Mouse (Mus musculus) thymus, adult 2 months (tissue): ENCODE results near the gene Fgfr2. TPM values are rescaled to one million over a fixed set of nuclear protein-coding genes. Genes with fewer than 3 reads are reported as not detected.

Experiments
- DNase-seq: peaks from one replicate; pipeline ENCODE4 v3.0.0; 2021
- H3K27ac ChIP-seq: fragments of 200-500 bp; 2 replicates; pipeline ENCODE4 v1.5.1; 2012; ENCODE audit warnings: low read length, control low read depth; ENCODE audit not compliant: control insufficient read depth, insufficient read depth
- H3K27me3 ChIP-seq: fragments of 200-500 bp; 2 replicates; pipeline ENCODE4 v1.6.1; 2012; ENCODE audit warnings: mild to moderate bottlenecking, low read length, moderate library complexity, mixed read lengths; ENCODE audit not compliant: control insufficient read depth, insufficient read depth
- H3K36me3 ChIP-seq: fragments of 200-500 bp; 2 replicates; pipeline ENCODE4 v1.6.1; 2012; ENCODE audit warnings: mild to moderate bottlenecking, low read length, moderate library complexity; ENCODE audit not compliant: control insufficient read depth, insufficient read depth
- H3K4me1 ChIP-seq: fragments of 200-500 bp; replicated peaks from 2 replicates; pipeline ENCODE4 v1.6.1; 2012; ENCODE audit warnings: low read length; ENCODE audit not compliant: control insufficient read depth, insufficient read depth
- H3K4me3 ChIP-seq: fragments of 200-500 bp; 2 replicates; pipeline ENCODE4 v1.5.1; 2012; ENCODE audit warnings: mild to moderate bottlenecking, low read length, control low read depth, moderate library complexity; ENCODE audit not compliant: control insufficient read depth, insufficient read depth
- CTCF ChIP-seq: fragments of 200-500 bp; IDR thresholded peaks from 2 replicates; pipeline ENCODE4 v1.5.1; 2012; ENCODE audit warnings: mild to moderate bottlenecking, control low read depth, low read length, moderate library complexity, borderline replicate concordance; ENCODE audit not compliant: control insufficient read depth, poor library complexity, insufficient read depth; ENCODE audit errors: extremely low read depth
- POLR2A ChIP-seq: fragments of 200-500 bp; IDR thresholded peaks from 2 replicates; pipeline ENCODE4 v1.6.1; 2012; ENCODE audit warnings: mild to moderate bottlenecking, low read length, control low read depth, moderate library complexity; ENCODE audit not compliant: control insufficient read depth, poor library complexity, insufficient read depth; ENCODE audit errors: extremely low read depth
- WGBS: fragments of 180-500 bp; shearing (Covaris S2); methylation state at CpG from one replicate; pipeline ENCODE4 v1.1.7; 2018; 5-methylcytosine and 5-hydroxymethylcytosine counted together
- polyA plus RNA-seq: library from polyadenylated mRNA; depleted of rRNA; stranded (reverse); fragments of >200 nt; gene quantifications from 2 replicates; pipeline ENCODE4 v1.2.3, GENCODE M21; 2012

Gene Fgfr2
- polyA plus RNA-seq, 1 experiment, result 12.1 TPM

GRCm38 (mm10) chr7:132808841-132809682, 314.1 kb downstream of the Fgfr2 start:
- Histone ChIP-seq H3K27ac (peak overlapping the region; percentile 19; the same call in 1 of the 2 replicates), H3K4me1 (peaks cover 49% of the 10 kb centered on the region), H3K27me3 (no peaks in the 10 kb centered on the region), H3K4me3 (no peak overlapping the region), H3K36me3 (no peaks in the 10 kb centered on the region)
- TF ChIP-seq CTCF (no peak), POLR2A (no peak)
- 23% methylated on average over 20 of the region's 20 CpGs for WGBS
- DNase-seq, result peak; percentile 48

- DNase-seq, result no peak
- TF ChIP-seq CTCF (no peak), POLR2A (no peak)
- H3K27ac ChIP-seq, result peak overlapping the region; percentile 19; the same call in 1 of the 2 replicates
- peaks cover 57% of the 10 kb centered on the region for H3K4me1 ChIP-seq
- H3K27me3 ChIP-seq, result no peaks in the 10 kb centered on the region
- no peaks in the 10 kb centered on the region for H3K36me3 ChIP-seq
- H3K4me3 ChIP-seq, result no peak overlapping the region
- WGBS, result 80% methylated on average over 7 of the region's 7 CpGs
These were observed 314.9 kb downstream of the Fgfr2 start for GRCm38 (mm10) chr7:132808051-132808796.

GRCm38 (mm10) chr7:132806926-132807857, 316.0 kb downstream of the Fgfr2 start:
- no peaks in the 10 kb centered on the region for H3K36me3 ChIP-seq
- no peak for DNase-seq

GRCm38 (mm10) chr7:132806286-132806685, 316.9 kb downstream of the Fgfr2 start:
- no peak overlapping the region for H3K4me3 ChIP-seq
- WGBS, result 92% methylated on average over 5 of the region's 5 CpGs
- no peak for DNase-seq
- H3K27ac ChIP-seq, result no peak overlapping the region
- H3K27me3 ChIP-seq, result no peaks in the 10 kb centered on the region
- TF ChIP-seq CTCF (no peak), POLR2A (no peak)
- H3K36me3 ChIP-seq, result no peaks in the 10 kb centered on the region
- peaks cover 73% of the 10 kb centered on the region for H3K4me1 ChIP-seq

More at GRCm38 (mm10) chr7:132806926-132807857, 316.0 kb downstream of the Fgfr2 start:
- no peak for TF ChIP-seq POLR2A
- TF ChIP-seq CTCF, result no peak
- no peak overlapping the region for H3K27ac ChIP-seq
- no peaks in the 10 kb centered on the region for H3K27me3 ChIP-seq
- WGBS, result 85% methylated on average over 13 of the region's 13 CpGs
- H3K4me1 ChIP-seq, result peaks cover 66% of the 10 kb centered on the region
- no peak overlapping the region for H3K4me3 ChIP-seq

- TF ChIP-seq CTCF, result no peak
- TF ChIP-seq POLR2A, result no peak
- WGBS, result 78% methylated on average over 5 of the region's 5 CpGs
- Histone ChIP-seq H3K4me3 (no peak overlapping the region), H3K36me3 (no peaks in the 10 kb centered on the region), H3K4me1 (peaks cover 77% of the 10 kb centered on the region), H3K27me3 (no peaks in the 10 kb centered on the region), H3K27ac (no peak overlapping the region)
- no peak for DNase-seq
These were observed 318.2 kb downstream of the Fgfr2 start for GRCm38 (mm10) chr7:132804951-132805350.

- H3K27ac ChIP-seq, result no peak overlapping the region
- 87% methylated on average over 7 of the region's 7 CpGs for WGBS
- no peak for DNase-seq
These were observed 318.7 kb downstream of the Fgfr2 start for GRCm38 (mm10) chr7:132804461-132804860.

More at GRCm38 (mm10) chr7:132804461-132804860, 318.7 kb downstream of the Fgfr2 start:
- no peaks in the 10 kb centered on the region for H3K36me3 ChIP-seq
- no peak overlapping the region for H3K4me3 ChIP-seq
- H3K27me3 ChIP-seq, result no peaks in the 10 kb centered on the region
- peaks cover 77% of the 10 kb centered on the region for H3K4me1 ChIP-seq
- no peak for TF ChIP-seq POLR2A
- TF ChIP-seq CTCF, result no peak
